Mouse (Mus musculus): ENCODE data around the gene Gm49373. TPM values are rescaled to one million over a fixed set of nuclear protein-coding genes. Genes with fewer than 3 reads are reported as not detected.

Gm49373 gene
- polyA plus RNA-seq (2012; rRNA removed) = 2.5 and 2.7 TPM in 2 replicates

GRCm38 (mm10) chr9:21073044-21073840, at the start of gene Gm49373, which contains the start of gene Fdx1l:
Gm49373 (minus strand) TSS chr9:21073096.
Fdx1l (minus strand) TSS chr9:21073614.

DNA sequence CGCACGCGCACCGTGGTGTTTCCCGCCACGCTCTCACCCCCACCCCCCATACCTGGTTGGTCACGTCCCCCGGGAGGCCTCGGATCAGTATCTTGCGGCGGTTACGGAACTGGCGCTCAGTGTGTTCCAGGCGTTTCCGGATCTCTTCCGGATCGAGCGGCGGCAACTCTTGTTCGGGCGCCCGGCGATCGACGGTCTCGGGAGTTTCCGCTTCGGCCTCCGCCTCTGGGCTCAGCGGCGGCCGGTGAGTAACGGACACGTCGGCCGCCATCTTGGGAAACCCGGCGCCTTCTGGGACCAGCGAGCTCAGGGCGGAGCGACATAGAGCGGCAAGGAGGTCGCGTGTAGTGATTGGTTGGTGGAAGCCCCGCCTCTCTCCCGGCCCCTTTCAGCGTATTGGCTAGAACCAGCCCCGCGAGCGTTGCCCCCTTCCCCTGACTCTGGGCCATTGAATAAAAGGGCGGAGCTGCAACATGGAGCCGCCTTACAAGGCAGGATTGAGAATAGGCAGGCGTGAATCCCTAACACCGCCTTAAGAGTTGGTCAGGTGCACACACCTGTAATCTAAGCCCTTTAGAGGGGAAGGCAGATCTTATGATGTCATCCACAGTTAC, 18.9 kb upstream of the Gm49373 start, which contains the start of the genes Gm38431 and Raver1:
TSS of gene Gm38431 (minus strand) at position 291 of the 614 bp plus-strand sequence.
TSS of gene Raver1 (minus strand) at position 302 of the 614 bp plus-strand sequence.

DNA sequence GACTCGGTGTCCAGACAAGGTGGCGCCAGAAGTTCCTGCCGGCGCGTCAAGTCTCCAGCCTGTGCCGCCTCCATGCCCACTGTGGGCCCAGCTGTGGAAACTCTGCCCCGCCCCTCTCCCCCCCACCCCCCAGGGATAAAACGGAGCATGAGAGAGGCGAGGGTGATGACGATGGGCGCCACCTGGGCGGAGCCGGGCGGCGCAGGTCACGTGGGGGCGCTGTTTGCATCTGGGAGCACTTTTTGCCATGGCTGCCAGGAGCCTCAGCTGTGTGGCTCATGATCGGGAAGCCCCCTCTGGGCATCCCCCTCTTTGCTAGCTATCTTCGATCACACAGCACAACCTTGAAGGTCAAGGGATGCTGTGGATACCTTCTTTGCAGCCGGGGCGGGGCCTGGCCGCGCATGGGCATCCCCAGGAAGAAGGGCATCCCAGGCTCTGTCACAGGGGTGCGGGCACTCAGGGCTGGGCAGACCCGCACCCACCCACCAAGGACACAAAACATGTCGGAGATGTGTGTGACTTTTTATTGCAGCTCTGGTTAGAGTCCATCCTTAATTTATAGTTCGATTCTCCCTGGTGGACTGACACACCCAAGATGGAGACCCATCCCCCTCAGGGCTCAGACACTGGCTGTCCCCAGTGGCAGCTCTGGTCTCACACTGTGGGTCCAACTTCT, 5.8 kb downstream of the Gm49373 start, which contains the start of gene Zglp1:
TSS of gene Zglp1 (minus strand) at position 88 of the 679 bp plus-strand sequence.

DNA sequence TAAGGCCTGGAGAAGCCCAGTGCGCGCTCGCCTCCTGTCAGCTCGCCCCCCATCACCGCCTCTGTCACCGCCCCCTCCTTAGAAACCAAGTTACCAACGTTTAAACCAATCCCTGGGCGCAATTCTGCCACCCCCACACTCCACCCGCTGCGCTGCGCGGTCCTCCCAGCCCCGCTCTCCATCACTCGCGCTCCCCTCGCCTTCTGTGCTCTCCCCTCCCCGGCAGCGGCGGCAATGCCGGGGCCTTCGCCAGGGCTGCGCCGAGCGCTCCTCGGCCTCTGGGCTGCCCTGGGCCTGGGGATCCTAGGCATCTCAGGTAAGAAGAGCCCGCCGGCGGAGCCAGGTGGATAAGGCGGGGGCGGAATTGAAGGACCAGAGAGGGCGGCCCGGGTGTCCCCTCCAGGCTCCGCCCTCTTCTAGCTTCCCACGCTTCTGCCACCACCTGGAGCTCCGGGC, 41.0 kb downstream of the Gm49373 start, which contains the start of gene Icam5:
TSS of gene Icam5 (plus strand) at position 178 of the 456 bp plus-strand sequence.

DNA sequence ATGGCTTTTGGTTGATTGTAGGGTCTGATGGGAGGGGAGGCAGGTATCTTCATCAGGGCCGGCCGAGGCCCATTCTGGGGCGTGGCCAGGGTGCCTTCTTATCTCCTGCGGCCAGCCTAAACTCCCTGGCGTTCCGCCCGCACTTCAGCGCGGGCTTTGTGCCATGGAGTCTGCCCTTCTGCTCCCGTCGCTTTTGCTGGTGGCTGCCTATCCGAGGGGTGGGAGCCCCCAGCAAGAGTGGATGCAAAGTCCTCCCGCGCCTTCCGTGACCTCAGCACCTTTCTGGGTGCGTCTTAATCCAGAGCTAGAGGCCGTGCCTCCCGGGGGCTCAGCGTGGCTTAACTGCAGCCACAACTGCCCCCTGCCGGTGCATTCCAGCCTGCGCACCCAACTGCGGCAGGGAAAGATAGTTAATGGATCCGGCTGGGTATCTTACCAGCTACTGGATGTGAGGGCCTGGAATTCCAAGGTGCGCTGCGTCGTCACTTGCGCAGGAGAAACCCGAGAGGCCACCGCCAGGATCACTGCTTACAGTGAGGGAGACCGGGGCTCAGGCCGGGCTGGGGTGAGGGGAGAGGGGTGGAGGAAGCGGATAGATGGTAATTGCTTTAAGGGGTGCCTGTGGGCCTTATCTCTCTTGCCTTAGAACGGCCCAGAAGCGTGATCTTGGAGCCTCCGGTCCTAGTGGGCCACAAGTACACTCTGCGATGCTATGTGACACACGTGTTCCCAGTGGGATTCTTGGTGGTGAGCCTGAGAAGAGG, 43.4 kb downstream of the Gm49373 start, which contains the start of gene Icam4:
TSS of gene Icam4 (plus strand) at position 83 of the 764 bp plus-strand sequence.

GRCm38 (mm10) chr9:21015571-21016130, 57.2 kb downstream of the Gm49373 start, which contains the start of gene Icam1:
Icam1 (plus strand) TSS chr9:21015985.

Other genes starting within 250 kb of the Gm49373 start
- 3.6 and 3.9 TPM in 2 replicates for gene A230050P20Rik, start 204.5 kb downstream of the Gm49373 start, polyA plus RNA-seq (2012; rRNA removed)
- gene Angptl6, start 193.4 kb downstream of the Gm49373 start, polyA plus RNA-seq (2012; rRNA removed) = 3.7 and 4.7 TPM in 2 replicates
- gene Ppan, start 184.9 kb downstream of the Gm49373 start, polyA plus RNA-seq (2012; rRNA removed) = 93.6 and 97.4 TPM in 2 replicates
- gene Eif3g, start 174.5 kb downstream of the Gm49373 start, polyA plus RNA-seq (2012; rRNA removed) = 194 and 216 TPM in 2 replicates
- gene Dnmt1, start 113.2 kb downstream of the Gm49373 start, polyA plus RNA-seq (2012; rRNA removed) = 119 and 139 TPM in 2 replicates
- 5.4 and 14.5 TPM in 2 replicates for gene S1pr2, start 96.3 kb downstream of the Gm49373 start, polyA plus RNA-seq (2012; rRNA removed)
- 54.5 and 78.4 TPM in 2 replicates for gene Mrpl4, start 70.4 kb downstream of the Gm49373 start, polyA plus RNA-seq (2012; rRNA removed)
- gene Icam1, start 57.1 kb downstream of the Gm49373 start, polyA plus RNA-seq (2012; rRNA removed) = 3.5 and 4.1 TPM in 2 replicates
- 4.4 and 5.4 TPM in 2 replicates for gene Icam4, start 43.7 kb downstream of the Gm49373 start, polyA plus RNA-seq (2012; rRNA removed)
- gene Icam5, start 41.0 kb downstream of the Gm49373 start, polyA plus RNA-seq (2012; rRNA removed) = 0.14 and 0.22 TPM in 2 replicates
- 1.4 and 1.8 TPM in 2 replicates for gene Zglp1, start 6.0 kb downstream of the Gm49373 start, polyA plus RNA-seq (2012; rRNA removed)
- 61.0 and 83.1 TPM in 2 replicates for gene Fdx1l, start 518 bp upstream of the Gm49373 start, polyA plus RNA-seq (2012; rRNA removed)
- gene Gm38431, start 18.9 kb upstream of the Gm49373 start, polyA plus RNA-seq (2012; rRNA removed) = 4.6 and 6.0 TPM in 2 replicates
- 67.6 and 85.0 TPM in 2 replicates for gene Raver1, start 18.9 kb upstream of the Gm49373 start, polyA plus RNA-seq (2012; rRNA removed)
- 11.6 and 13.8 TPM in 2 replicates for gene Tyk2, start 58.1 kb upstream of the Gm49373 start, polyA plus RNA-seq (2012; rRNA removed)
- 303 and 377 TPM in 2 replicates for gene Cdc37, start 76.9 kb upstream of the Gm49373 start, polyA plus RNA-seq (2012; rRNA removed)
- gene Pde4a, start 92.6 kb upstream of the Gm49373 start, polyA plus RNA-seq (2012; rRNA removed) = 4.0 and 5.1 TPM in 2 replicates
- gene Keap1, start 166.3 kb upstream of the Gm49373 start, polyA plus RNA-seq (2012; rRNA removed) = 23.3 and 33.5 TPM in 2 replicates
- gene S1pr5, start 175.3 kb upstream of the Gm49373 start, polyA plus RNA-seq (2012; rRNA removed) = 0.13 and 0.47 TPM in 2 replicates
- gene Atg4d, start 192.2 kb upstream of the Gm49373 start, polyA plus RNA-seq (2012; rRNA removed) = 27.7 and 29.9 TPM in 2 replicates
- 45.0 and 53.8 TPM in 2 replicates for gene Kri1, start 214.9 kb upstream of the Gm49373 start, polyA plus RNA-seq (2012; rRNA removed)
- gene Cdkn2d, start 218.3 kb upstream of the Gm49373 start, polyA plus RNA-seq (2012; rRNA removed) = 41.8 and 73.1 TPM in 2 replicates
- 1.7 and 3.2 TPM in 2 replicates for gene Ap1m2, start 239.2 kb upstream of the Gm49373 start, polyA plus RNA-seq (2012; rRNA removed)
- 50.7 and 79.8 TPM in 2 replicates for gene Slc44a2, start 247.6 kb upstream of the Gm49373 start, polyA plus RNA-seq (2012; rRNA removed)

Data from central nervous system, embryonic 11.5 days (tissue).